Comparison of ENCODE assay signal across 9 mouse cellular contexts in the genomic region with DNA sequence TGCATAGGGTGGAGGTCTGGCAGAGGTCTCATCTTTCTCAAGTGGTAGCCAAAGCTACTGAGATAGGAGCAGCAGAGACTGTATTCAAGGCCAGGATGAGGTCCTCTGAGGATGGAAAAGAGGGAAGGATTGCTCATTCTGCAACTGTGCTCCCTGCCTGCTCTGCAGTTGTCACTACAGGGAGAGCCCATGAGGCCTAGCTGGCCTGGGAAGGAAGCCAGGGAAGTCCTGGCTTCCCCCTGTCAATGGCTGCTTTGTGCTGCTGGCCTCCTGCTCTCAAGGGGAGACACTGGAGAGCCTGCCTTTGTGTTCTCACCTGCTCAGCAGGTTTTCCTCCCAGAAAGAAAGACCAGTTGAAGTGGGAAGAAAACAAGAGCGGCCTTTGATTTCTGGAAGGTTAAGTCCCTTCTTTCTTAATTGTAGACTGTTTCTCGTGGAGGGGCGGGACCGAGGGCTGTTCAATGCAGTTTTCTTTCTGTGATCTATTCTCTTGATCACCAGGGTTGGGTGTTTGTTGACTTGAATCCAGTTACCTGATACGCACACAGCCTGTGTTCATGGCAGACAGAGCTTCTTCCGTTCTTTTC.
A peak's percentile ranks its signal among the peaks of the same experiment; 100 is the strongest.
DNase-seq lines count a peak whose midpoint lies in the region; ATAC-seq and TF ChIP-seq lines count a peak whose summit lies in the region.
"Had no signal": no experiment of that assay in that cellular context is flagged by ENCODE, and none has a peak within 500 bp of the region (broad histone marks: within the 10 kb centered on the region; RNA-seq: fewer than 3 reads in every experiment).

No protein-coding gene starts in this region.

- no peak overlapping the region for H3K4me2 ChIP-seq in stomach, embryonic 15.5 days

- H3K9me3 ChIP-seq in stomach, embryonic 15.5 days = no peaks in the 10 kb centered on the region
- H3K9me3 ChIP-seq: neural tube, embryonic 12.5 days had no signal

- no peaks in the 10 kb centered on the region for H3K27me3 ChIP-seq in kidney, adult 2 months (replicated peaks; ENCODE audit: control insufficient read depth, insufficient read depth, low read length)
- no peaks in the 10 kb centered on the region for H3K27me3 ChIP-seq in stomach, embryonic 15.5 days (replicated peaks)
- H3K27me3 ChIP-seq: neural tube, embryonic 12.5 days had no signal

- no peak for TF ChIP-seq POLR2A in kidney, adult 2 months (IDR thresholded peaks at IDR 0.05; ENCODE audit: low read depth, low read length)

- no peak overlapping the region for H3K9ac ChIP-seq in stomach, embryonic 15.5 days
- H3K9ac ChIP-seq: neural tube, embryonic 12.5 days had no signal

- no peak overlapping the region for H3K27ac ChIP-seq in kidney, adult 2 months (ENCODE audit: insufficient read depth, low read depth, low read length)
- H3K27ac ChIP-seq in brown adipose tissue, adult 24 weeks (replicated peaks; ENCODE audit: low read depth, low read length) = peak overlapping the region; percentile 43
- H3K27ac ChIP-seq in stomach, embryonic 15.5 days = peak overlapping the region; percentile 41; the same call in 1 of the 2 replicates
- H3K27ac ChIP-seq: neural tube, embryonic 12.5 days had no signal

- DNase-seq in kidney, adult 2 months = peak; percentile 31
- DNase-seq in kidney, adult 9 months = no peak
- peak; percentile 48 to 52 for DNase-seq in heart, adult 9 months (ENCODE audit: low spot score in 2 of 2)
- DNase-seq in kidney, postnatal 25 days = peak; percentile 28 to 50
- DNase-seq in thymus, postnatal 10 days (ENCODE audit: low spot score in 2 of 2) = no peak

- H3K36me3 ChIP-seq in kidney, adult 2 months (ENCODE audit: control insufficient read depth, insufficient read depth, low read length) = no peaks in the 10 kb centered on the region
- no peaks in the 10 kb centered on the region for H3K36me3 ChIP-seq in stomach, embryonic 15.5 days
- H3K36me3 ChIP-seq: neural tube, embryonic 12.5 days had no signal

- no peaks in the 10 kb centered on the region for H3K4me1 ChIP-seq in kidney, adult 2 months (ENCODE audit: control insufficient read depth, insufficient read depth, low read length)
- peaks cover 47% of the 10 kb centered on the region for H3K4me1 ChIP-seq in brown adipose tissue, adult 24 weeks (ENCODE audit: control insufficient read depth, insufficient read depth, insufficient read length, low read length)
- 0 out of 2 replicates have a peak, but pooled peaks cover 7% of the 10 kb centered on the region for H3K4me1 ChIP-seq in stomach, embryonic 15.5 days

- peak; percentile 50 for ATAC-seq in stomach, embryonic 15.5 days (ENCODE audit: insufficient read depth, low FRiP score, low read depth)
- no peak for ATAC-seq in megakaryocyte progenitor cell, adult 5-6 weeks (replicated peaks; ENCODE audit: poor library complexity)

- 88% methylated on average over 6 of the region's 6 CpGs for WGBS in kidney, adult 2 months
- WGBS in stomach, embryonic 15.5 days = 56% methylated on average over 6 of the region's 6 CpGs

- TF ChIP-seq CTCF in kidney, adult 2 months (conservative IDR thresholded peaks at IDR 0.05; ENCODE audit: insufficient read depth, insufficient read length, low read depth, low read length) = no peak

- H3K4me3 ChIP-seq in kidney, adult 2 months (ENCODE audit: insufficient read depth, low read depth, low read length) = no peak overlapping the region
- H3K4me3 ChIP-seq in brown adipose tissue, adult 24 weeks (ENCODE audit: insufficient read depth, low read depth, low read length) = no peak overlapping the region
- H3K4me3 ChIP-seq in stomach, embryonic 15.5 days (replicated peaks) = no peak overlapping the region
- H3K4me3 ChIP-seq: neural tube, embryonic 12.5 days had no signal

Comparison
In these comparisons a context has a peak if more than half of its experiments do, and no peak if none do; other contexts are left out.
1. DNase-seq: peak in kidney, adult 2 months (single experiment), heart, adult 9 months (2 of 2) and kidney, postnatal 25 days (2 of 2); none in kidney, adult 9 months (single experiment) and thymus, postnatal 10 days (0 of 2).